Mouse (Mus musculus): ENCODE results near the gene Figla. TPM values are rescaled to one million over a fixed set of nuclear protein-coding genes. Genes with fewer than 3 reads are reported as not detected.
"Not testable (repeated sequence)": the region's sequence is repeated elsewhere in the genome, so short reads cannot be mapped to it uniquely, and the experiment has no call there.

The Figla gene
- polyA plus RNA-seq (2012; ENCODE audit: insufficient read depth, insufficient read length, missing spikeins), result not detected in 2 replicates

DNA sequence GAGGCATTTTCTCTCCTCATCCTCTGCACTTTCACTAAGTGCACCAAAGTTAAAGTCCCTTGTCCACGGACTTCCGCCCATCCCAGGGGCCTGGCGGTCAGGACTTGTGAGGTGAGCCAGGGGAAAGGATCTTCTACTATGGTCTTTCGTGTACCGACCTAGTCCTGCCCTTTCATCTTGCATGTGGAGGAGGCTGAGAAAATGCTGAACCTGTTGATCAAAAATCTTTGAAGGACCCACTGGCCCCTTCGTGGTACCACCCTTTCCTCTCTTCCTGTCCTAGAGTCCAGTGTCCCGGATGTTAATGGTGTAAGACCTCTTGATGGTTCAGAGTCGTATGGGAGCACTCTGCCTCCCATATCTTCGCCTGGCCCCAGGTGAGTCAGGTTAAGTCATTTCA is at the start of gene Figla:
Gene Figla (plus strand): TSS at position 301 of the 400 bp plus-strand sequence.
- H3K27ac ChIP-seq (ENCODE audit: insufficient read depth, low read depth, low read length), result no peak within 1 kb of the TSS
- no peak for TF ChIP-seq POLR2A (IDR thresholded peaks at IDR 0.05; ENCODE audit: borderline replicate concordance, low read depth, low read length)
- TF ChIP-seq CTCF (IDR thresholded peaks at IDR 0.05; ENCODE audit: low read depth, low read length), result no peak
- no peaks in the 10 kb centered on the region for H3K4me1 ChIP-seq (ENCODE audit: control insufficient read depth, insufficient read depth, low read length)

DNA sequence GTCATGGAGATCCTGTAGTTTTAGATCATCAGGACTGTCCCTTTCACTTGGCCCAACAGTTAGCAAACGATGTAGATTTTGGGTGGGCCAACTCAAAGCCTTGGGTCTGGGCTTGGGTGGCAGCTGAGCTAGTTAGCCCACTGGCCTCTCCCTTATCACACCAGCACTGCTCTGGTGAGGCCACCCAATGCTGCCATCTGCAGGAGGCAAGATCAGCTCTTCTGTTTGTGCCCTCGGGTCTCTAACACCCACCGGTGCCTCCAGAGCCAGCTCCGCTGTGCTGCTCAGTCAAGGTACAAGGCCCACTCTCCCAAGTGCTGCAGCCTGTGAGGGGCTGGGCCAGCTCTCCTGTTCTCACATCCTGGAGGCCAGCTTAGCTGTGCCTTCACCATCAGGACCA is 49.3 kb upstream of the Figla start:
- H3K4me3 ChIP-seq (ENCODE audit: insufficient read depth, low read length), result no peak overlapping the region
- TF ChIP-seq POLR2A (IDR thresholded peaks at IDR 0.05; ENCODE audit: borderline replicate concordance, low read depth, low read length) (no peak), CTCF (IDR thresholded peaks at IDR 0.05; ENCODE audit: low read depth, low read length) (no peak)
- H3K4me1 ChIP-seq (ENCODE audit: control insufficient read depth, insufficient read depth, low read length), result peaks cover 6% of the 10 kb centered on the region
- H3K27ac ChIP-seq (ENCODE audit: insufficient read depth, low read depth, low read length), result no peak overlapping the region

More for the DNA sequence above, at the start of gene Figla:
- H3K4me3 ChIP-seq (ENCODE audit: insufficient read depth, low read length), result no peak within 1 kb of the TSS

DNA sequence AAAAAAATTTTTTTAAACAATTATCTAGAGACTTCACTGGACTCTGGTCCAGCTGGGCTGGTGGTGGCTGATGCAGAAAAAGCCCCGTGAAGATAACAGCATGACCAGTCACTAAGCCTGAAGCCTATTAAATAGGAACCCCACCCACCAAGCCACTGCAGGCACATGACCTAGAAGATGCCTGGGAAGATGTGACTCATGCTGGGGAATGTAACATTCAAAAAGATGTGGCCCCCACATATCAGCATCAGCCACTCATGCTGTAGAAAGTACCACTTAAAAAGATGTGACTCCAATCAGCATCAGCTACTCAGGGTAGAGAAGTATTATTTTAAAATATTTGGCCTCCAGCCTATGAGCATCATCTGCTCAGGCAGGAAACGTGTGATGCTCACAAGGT is 46.1 kb upstream of the Figla start:
- TF ChIP-seq POLR2A (IDR thresholded peaks at IDR 0.05; ENCODE audit: borderline replicate concordance, low read depth, low read length) (no peak), CTCF (IDR thresholded peaks at IDR 0.05; ENCODE audit: low read depth, low read length) (no peak)
- Histone ChIP-seq H3K27ac (ENCODE audit: insufficient read depth, low read depth, low read length) (no peak overlapping the region), H3K4me3 (ENCODE audit: insufficient read depth, low read length) (no peak overlapping the region), H3K4me1 (ENCODE audit: control insufficient read depth, insufficient read depth, low read length) (peaks cover 6% of the 10 kb centered on the region)

DNA sequence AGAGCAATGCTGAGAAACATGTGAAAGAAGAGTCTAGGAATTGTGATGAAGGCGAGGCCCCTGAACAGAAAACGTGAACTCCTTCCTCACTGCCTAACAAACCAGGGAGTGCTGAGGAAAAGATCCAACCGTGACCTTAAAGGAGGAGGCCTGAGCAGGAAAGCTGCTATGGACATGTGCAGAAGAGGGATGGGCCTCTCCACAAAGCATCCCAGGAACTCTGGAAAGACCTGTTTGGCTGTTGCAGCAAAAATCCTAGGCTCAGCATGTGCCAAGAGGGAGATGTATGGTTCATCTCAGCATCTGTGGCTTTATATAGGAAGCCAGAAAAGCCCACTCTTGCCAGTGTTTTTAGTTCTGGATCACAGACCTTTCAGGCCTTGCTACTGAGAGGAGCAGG is 43.3 kb upstream of the Figla start:
- TF ChIP-seq CTCF (IDR thresholded peaks at IDR 0.05; ENCODE audit: low read depth, low read length) (no peak), POLR2A (IDR thresholded peaks at IDR 0.05; ENCODE audit: borderline replicate concordance, low read depth, low read length) (no peak)
- no peak overlapping the region for H3K4me3 ChIP-seq (ENCODE audit: insufficient read depth, low read length)
- H3K4me1 ChIP-seq (ENCODE audit: control insufficient read depth, insufficient read depth, low read length), result no peaks in the 10 kb centered on the region
- no peak overlapping the region for H3K27ac ChIP-seq (ENCODE audit: insufficient read depth, low read depth, low read length)

DNA sequence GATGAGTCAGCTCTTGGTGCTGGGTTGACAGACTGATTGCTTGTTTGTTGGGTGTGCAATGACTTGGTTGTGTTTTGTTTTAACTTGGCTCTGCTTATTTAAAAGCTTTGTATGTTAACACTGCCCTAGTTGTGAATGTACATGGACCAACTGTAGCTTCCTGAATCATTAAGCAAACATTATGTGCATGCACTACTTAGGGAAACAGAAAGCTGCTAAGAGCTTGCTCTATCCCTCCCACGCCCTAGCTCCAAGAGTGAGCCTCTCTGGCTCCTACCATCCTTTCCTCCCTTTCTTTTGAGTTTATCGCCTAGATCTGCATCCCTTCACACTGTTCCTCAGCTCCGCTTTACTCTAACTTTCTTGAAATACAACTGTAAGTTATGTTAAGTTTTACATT is 42.6 kb upstream of the Figla start:
- Histone ChIP-seq H3K4me3 (ENCODE audit: insufficient read depth, low read length) (no peak overlapping the region), H3K27ac (ENCODE audit: insufficient read depth, low read depth, low read length) (no peak overlapping the region), H3K4me1 (ENCODE audit: control insufficient read depth, insufficient read depth, low read length) (no peaks in the 10 kb centered on the region)
- TF ChIP-seq CTCF (IDR thresholded peaks at IDR 0.05; ENCODE audit: low read depth, low read length) (no peak), POLR2A (IDR thresholded peaks at IDR 0.05; ENCODE audit: borderline replicate concordance, low read depth, low read length) (no peak)

DNA sequence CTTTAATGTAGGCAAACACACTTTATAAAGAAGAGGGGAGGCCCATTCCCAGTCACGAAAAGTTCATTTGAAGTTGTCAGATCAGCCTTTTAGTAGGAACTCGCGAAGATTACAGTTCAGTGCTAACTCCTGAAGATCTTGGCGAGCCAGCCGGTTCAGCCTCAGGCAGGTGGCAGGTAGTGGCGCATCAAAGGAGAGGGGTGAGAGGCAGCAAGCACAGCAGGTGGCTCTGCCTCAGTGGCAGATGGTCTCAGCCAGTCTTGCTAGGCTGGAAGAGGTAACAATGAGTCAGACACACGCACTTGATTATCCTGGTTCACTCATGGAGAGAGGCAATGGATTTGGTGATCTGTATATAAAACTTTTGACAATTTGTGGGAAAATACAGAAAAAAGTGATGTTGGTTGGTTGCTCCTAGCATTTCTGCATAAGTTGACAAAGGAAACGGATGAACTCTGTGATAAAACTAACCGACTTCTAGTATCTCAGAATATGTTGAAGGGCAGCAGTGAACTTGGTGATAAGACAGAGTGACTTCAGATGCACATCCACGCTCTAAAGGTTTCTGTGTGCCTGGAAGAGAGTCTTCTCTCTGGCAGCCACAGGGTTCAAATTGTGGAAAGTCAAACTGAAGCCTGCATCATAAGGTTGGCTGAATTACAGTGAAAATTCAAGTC is 40.9 kb upstream of the Figla start:
- H3K4me1 ChIP-seq (ENCODE audit: control insufficient read depth, insufficient read depth, low read length), result no peaks in the 10 kb centered on the region
- no peak for TF ChIP-seq POLR2A (IDR thresholded peaks at IDR 0.05; ENCODE audit: borderline replicate concordance, low read depth, low read length)
- TF ChIP-seq CTCF (IDR thresholded peaks at IDR 0.05; ENCODE audit: low read depth, low read length), result no peak
- H3K27ac ChIP-seq (ENCODE audit: insufficient read depth, low read depth, low read length), result no peak overlapping the region
- no peak overlapping the region for H3K4me3 ChIP-seq (ENCODE audit: insufficient read depth, low read length)

DNA sequence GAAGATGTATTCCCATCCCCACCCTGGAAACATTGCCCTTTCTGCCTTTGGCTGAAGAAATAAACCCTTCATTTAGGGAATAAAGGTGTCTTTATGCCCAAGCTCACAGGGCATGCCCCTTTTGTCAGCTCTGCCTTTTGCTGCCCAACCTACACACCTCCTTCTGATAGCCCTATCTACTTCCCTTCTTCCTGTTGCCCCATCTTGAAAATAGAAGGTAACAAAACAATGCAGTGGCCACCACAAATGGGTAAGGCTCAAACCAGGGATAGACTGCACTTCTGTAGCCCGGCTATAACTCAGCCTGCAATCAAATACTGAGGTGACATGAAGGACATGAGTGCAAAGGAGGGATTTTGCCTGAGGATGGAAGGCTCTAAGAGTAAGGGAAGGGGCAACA is 40.2 kb upstream of the Figla start:
- TF ChIP-seq CTCF (IDR thresholded peaks at IDR 0.05; ENCODE audit: low read depth, low read length) (no peak), POLR2A (IDR thresholded peaks at IDR 0.05; ENCODE audit: borderline replicate concordance, low read depth, low read length) (no peak)
- Histone ChIP-seq H3K4me3 (ENCODE audit: insufficient read depth, low read length) (no peak overlapping the region), H3K4me1 (ENCODE audit: control insufficient read depth, insufficient read depth, low read length) (no peaks in the 10 kb centered on the region), H3K27ac (ENCODE audit: insufficient read depth, low read depth, low read length) (no peak overlapping the region)

DNA sequence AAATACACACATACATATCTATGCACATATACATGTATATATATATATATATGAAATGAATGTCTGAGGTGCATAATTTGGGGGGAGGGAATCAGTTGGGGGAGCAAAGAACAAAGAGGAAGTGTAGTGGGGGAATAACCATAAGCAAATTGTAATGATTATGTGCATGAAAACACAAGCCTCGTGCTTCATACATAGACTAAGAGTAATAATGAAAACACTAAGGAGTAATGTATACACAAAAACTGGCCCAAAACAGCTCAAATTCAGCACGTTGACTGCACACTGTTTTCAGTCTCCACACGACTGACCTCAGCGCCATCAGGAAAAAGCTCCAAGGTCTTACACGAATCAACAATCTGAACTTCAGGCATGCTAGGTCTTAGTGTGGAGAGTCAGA is 39.7 kb upstream of the Figla start:
- Histone ChIP-seq H3K4me1 (ENCODE audit: control insufficient read depth, insufficient read depth, low read length) (no peaks in the 10 kb centered on the region), H3K27ac (ENCODE audit: insufficient read depth, low read depth, low read length) (no peak overlapping the region), H3K4me3 (ENCODE audit: insufficient read depth, low read length) (no peak overlapping the region)
- no peak for TF ChIP-seq CTCF (IDR thresholded peaks at IDR 0.05; ENCODE audit: low read depth, low read length)
- TF ChIP-seq POLR2A (IDR thresholded peaks at IDR 0.05; ENCODE audit: borderline replicate concordance, low read depth, low read length), result no peak

DNA sequence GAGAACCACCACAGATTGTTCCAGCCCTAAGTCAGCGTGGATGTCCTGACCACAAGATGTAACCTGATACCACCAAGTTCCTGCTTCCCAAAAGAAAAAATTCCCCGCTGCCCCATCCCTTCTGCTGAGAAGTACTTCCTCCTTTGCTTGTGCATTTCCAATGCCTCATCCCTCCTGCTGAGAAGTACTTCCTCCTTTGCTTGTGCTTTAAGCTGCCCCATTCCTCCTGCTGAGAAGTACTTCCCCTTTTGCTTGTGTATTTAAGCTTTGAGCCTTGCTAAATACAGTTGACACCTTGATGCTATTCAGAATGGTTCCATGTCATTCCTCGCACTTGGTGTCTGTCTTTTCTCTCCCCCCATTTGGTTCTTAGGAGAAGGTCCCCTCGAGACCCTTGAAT is 37.2 kb upstream of the Figla start:
- not testable (repeated sequence) for H3K27ac ChIP-seq (ENCODE audit: insufficient read depth, low read depth, low read length); H3K4me3 ChIP-seq (ENCODE audit: insufficient read depth, low read length); H3K4me1 ChIP-seq (ENCODE audit: control insufficient read depth, insufficient read depth, low read length)

DNA sequence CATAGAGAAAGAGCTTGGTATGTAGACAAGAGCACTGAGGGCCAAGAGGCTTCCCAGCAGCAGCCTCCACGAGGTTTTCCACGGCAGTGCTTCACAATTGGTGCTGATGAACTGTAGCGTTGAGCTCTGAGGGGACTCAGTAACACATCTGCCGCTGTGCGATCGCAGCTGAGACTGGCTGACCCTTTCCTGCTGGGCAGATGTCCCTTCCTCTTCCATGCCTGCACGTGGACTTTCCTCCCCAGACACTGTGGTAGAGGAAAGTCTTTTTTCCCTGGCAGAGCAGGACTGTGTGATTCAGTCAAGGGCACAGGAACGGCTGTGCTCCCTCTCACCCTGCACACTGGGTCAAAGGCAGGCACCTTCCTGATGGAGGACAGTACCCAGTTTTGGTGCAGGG is 31.6 kb upstream of the Figla start:
- H3K4me3 ChIP-seq (ENCODE audit: insufficient read depth, low read length), result no peak overlapping the region
- TF ChIP-seq CTCF (IDR thresholded peaks at IDR 0.05; ENCODE audit: low read depth, low read length), result no peak
- no peak for TF ChIP-seq POLR2A (IDR thresholded peaks at IDR 0.05; ENCODE audit: borderline replicate concordance, low read depth, low read length)
- H3K4me1 ChIP-seq (ENCODE audit: control insufficient read depth, insufficient read depth, low read length), result no peaks in the 10 kb centered on the region
- H3K27ac ChIP-seq (ENCODE audit: insufficient read depth, low read depth, low read length), result no peak overlapping the region

DNA sequence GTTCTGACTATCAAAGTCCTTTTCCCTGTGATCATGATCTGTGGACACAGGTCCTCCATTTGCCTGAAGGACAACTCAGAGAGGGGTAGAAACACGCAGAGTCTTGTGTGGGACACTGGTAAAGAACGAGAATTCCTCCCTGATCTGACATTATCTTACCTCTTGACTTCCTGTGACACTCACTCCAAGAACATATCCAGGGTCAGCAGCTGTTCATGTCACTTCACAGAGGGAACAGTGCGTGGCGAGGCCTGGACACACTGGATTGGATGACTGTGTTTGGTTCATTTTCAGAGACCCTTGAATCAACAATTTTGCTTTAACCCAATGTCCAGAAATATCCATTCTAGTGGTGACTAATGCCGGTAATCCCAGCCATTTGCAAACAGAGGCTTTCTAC is 26.4 kb upstream of the Figla start:
- H3K4me1 ChIP-seq (ENCODE audit: control insufficient read depth, insufficient read depth, low read length); H3K4me3 ChIP-seq (ENCODE audit: insufficient read depth, low read length); H3K27ac ChIP-seq (ENCODE audit: insufficient read depth, low read depth, low read length): not testable (repeated sequence)

DNA sequence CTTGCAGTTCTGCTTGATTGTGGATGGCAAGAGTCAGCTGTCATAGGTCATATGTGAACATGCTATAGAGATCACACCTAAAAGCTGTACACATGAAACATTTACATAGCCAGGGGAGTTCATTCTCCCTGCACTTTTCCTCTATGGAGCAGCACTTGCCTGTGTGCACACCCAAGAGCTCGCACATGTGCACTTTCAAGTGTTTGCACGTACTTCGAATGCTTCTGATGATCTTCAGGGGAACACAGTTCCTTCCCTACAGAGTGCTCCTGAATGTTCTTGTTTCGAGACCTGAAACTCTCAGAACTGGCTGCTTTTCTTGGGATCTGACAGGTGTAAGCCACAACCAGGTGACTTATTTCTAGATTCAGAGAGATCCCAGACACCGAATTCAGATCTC is 25.2 kb upstream of the Figla start:
- H3K4me1 ChIP-seq (ENCODE audit: control insufficient read depth, insufficient read depth, low read length); H3K4me3 ChIP-seq (ENCODE audit: insufficient read depth, low read length); H3K27ac ChIP-seq (ENCODE audit: insufficient read depth, low read depth, low read length): not testable (repeated sequence)
